Mouse (Mus musculus) spleen, postnatal 36 days (tissue): ENCODE measurements around the gene Tdp1.
A peak's percentile ranks its signal among the peaks of the same experiment; 100 is the strongest.

Source experiments
- DNase-seq, 2 experiments: peaks; one replicate each; pipeline ENCODE4 v3.0.0; 2022; ENCODE audit warnings: low spot score in 2 of 2, mixed read lengths in 1 of 2

The Tdp1 gene

GRCm38 (mm10) chr12:99898248-99898870 lies 14.0 kb downstream of the Tdp1 start:
- DNase-seq: no peak

GRCm38 (mm10) chr12:99899991-99900390 lies 15.7 kb downstream of the Tdp1 start:
- no peak for DNase-seq

GRCm38 (mm10) chr12:99901973-99902866 lies 17.9 kb downstream of the Tdp1 start:
- DNase-seq: peak in 1 of 2 experiments; percentile 25

- peak; percentile 40 to 50 for DNase-seq
Measured at GRCm38 (mm10) chr12:99902867-99903370, 18.6 kb downstream of the Tdp1 start.

DNA sequence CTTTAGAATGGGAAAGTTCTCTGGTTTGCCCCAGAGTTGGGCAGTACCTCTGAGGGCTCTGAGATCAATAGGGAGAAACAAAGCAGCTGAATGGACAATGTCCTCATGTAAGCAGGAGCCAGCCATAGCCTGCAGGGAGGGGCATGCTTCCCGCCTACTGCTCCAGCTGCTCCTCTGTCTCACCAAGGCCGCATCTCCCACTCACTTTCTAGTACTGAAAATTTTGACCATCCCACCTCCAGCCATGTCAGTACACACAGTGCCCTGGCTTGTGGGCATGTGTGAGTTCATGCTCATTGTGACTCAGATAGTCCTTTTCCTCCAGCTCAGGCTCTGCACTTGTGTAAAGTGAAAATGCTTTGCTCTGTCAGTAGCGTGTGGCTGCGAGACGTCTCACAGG lies 20.2 kb downstream of the Tdp1 start:
- no peak for DNase-seq

GRCm38 (mm10) chr12:99911466-99911865 lies 27.1 kb downstream of the Tdp1 start:
- no peak for DNase-seq

- DNase-seq: no peak
Measured at GRCm38 (mm10) chr12:99917800-99918427, 33.6 kb downstream of the Tdp1 start.

- DNase-seq: no peak
Measured at GRCm38 (mm10) chr12:99919636-99920035, 35.3 kb downstream of the Tdp1 start.

DNA sequence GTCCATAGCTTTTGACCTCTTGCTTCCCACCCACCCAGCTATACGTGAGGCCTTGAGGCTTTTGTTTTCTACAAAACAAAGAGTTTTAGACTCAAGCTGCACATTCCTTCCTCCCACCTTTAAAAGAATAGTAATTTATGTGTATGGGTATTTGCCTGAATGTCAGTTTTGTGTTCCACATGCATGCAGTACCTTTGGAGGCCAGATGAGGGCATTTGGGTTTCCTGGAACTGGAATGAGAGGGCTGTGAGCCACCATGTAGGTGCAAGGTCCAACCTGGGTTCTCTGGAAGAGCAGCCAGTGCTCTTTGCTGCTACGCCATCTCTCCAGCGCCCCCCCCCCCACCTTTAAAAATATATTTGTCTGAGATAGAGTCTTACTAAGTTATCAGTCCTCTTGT lies 36.7 kb downstream of the Tdp1 start:
- no peak for DNase-seq

- no peak for DNase-seq
Measured at GRCm38 (mm10) chr12:99923131-99923606, 38.9 kb downstream of the Tdp1 start.

GRCm38 (mm10) chr12:99923703-99924102 lies 39.4 kb downstream of the Tdp1 start:
- no peak for DNase-seq

DNA sequence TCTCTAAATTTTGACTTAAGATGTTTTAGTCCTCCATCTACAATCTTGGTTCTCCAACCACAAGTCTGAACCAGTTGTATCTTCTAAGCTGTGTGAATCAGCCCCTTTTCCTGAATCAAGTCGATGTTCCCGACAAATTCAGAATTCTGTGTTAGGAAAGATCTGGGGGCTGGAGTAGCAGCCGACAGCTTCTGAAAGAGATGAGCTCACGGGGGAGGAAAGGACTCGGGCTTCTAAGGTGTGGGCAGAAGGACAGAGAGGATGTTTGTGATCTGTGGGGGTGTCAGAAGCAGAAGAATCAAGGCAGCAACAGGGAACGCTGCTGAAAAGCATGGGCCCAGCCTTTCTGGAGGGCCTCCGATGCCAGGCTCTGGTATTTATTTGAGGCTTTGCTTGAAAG lies 44.0 kb downstream of the Tdp1 start:
- DNase-seq: no peak

DNA sequence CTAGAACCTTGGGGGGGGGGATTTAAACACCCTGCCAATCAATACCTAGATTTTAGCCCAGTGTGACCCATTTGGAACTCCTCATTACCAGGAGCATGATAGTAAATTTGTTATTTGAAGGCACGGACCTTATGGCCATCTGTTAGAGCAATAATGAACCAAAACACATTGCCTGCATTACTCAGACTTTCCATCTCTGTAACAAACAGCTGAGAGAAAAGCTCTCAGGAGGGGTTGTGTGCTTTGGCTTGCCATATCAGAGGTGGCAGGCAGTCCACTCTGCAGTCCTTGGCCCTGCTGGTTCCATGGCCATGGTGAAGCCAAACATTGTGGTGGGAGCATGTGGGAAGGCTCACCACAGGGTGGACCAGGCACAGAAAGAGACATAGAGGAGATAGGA lies 44.8 kb downstream of the Tdp1 start:
- no peak for DNase-seq

DNA sequence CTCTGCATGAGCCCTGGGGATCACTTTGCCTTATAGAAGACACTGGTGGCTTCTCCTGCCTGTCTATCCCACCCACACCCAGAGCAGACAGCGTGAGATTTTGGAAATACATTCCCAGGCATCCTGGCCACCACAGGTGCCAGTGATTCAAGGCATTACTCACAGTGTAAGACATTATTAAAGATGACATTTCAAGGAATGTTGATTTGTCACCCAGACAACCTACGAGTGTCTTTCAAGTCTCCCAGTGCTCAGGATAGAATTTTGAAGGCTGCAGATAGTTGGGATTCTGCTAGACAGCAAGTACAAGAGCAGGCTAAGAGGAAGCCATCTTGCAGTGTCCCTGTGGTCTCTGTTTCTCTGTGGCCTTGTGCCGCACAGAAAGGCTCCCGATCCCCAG lies 47.9 kb downstream of the Tdp1 start:
- DNase-seq: no peak

- no peak for DNase-seq
Measured at GRCm38 (mm10) chr12:99933630-99934029, 49.3 kb downstream of the Tdp1 start.

DNA sequence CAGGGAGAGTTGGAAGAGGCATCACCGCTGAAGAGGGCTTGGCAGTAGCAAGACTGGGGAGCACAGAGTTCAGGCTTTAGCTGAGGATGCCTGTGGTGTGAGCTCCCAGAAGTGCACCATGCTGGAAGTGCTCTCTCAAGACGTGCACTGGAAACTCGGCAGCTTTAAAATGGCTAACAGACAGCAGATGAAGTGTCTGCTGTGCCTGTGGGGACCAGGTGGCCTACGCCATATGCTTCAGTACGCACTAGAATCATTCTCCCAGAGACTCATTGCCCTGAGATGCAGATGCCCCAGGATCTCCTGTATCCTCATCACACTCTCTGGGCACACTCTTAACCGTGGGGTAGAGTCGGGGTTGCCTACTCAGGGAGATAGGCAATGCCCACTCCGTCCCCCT lies 51.1 kb downstream of the Tdp1 start:
- no peak for DNase-seq

DNA sequence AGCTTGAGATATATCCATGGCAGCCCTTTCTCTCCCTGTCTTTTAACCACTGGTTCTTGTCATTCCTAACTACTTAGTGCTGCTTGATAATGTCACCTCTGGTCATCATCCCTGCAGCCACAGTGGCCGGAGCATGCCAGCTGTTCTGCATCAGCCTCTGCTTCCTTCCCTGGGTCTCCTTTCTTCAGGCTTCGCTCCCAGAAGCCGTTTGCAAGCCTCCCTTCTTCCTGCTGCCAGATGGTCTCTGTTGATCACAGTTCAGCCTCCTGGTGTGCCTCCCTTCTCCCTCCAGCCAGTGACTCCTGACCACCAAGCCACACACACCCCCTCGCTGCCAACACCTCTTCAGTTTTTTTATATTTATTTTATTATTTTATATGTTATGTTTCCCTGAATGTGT lies 54.2 kb downstream of the Tdp1 start:
- DNase-seq: no peak

- no peak for DNase-seq
Measured at GRCm38 (mm10) chr12:99939179-99939578, 54.9 kb downstream of the Tdp1 start.

DNA sequence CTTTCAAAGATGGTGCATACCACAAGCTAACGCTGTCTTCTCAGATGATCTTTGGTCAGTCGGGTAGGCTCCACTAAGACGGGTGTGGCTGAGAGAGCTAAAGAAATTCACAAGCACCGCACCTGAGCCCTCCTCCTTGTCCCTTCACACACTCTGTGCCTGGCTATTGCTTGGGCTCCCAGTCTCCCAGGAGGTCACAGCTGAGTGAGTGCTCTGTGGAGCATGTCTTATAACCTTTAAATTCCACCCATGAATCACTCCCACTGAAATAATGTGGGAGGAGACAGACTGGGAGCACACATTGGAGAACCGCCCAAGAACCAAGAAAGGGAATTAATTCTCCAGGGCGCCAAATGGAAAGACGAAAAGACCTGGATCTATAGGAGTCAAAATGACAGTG lies 56.4 kb downstream of the Tdp1 start:
- no peak for DNase-seq

DNA sequence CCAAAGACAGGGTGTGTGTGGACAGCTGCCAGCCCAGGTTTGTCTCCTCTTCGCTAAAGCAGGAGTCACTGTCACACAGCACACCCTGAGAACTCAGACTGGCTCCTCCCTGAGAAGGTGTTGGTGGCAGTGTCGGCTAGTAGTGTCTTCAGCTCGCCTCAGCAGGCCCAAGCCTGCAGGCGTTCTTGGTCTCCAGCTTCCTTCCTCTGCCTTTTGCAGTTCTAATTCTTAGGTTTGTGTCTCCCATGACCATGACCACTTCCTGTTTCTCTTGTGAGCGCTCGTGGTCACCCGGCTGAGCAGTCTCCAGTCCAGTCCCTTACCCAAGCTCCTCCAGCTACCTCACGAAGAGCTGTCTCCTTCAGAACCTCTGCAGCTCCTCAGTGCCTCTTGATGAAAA lies 58.1 kb downstream of the Tdp1 start:
- DNase-seq: peak; percentile 45 to 46

GRCm38 (mm10) chr12:99952928-99953327 lies 68.6 kb downstream of the Tdp1 start:
- DNase-seq: peak; percentile 61 to 62

GRCm38 (mm10) chr12:99956411-99956810 lies 72.1 kb downstream of the Tdp1 start:
- peak; percentile 71 to 74 for DNase-seq
